Mouse (Mus musculus) cortical plate, adult 2 months (tissue): ENCODE data around the gene Htr5a. TPM values are rescaled to one million over a fixed set of nuclear protein-coding genes. Genes with fewer than 3 reads are reported as not detected.

Source experiments
- H3K27ac ChIP-seq: fragments of 200-500 bp; 2 replicates; pipeline ENCODE4 v1.5.1; 2012; ENCODE audit warnings: low read length, control low read depth, inconsistent platforms; ENCODE audit not compliant: insufficient read depth
- H3K4me1 ChIP-seq: fragments of 200-500 bp; 2 replicates; pipeline ENCODE4 v1.6.1; 2011; ENCODE audit warnings: low read length; ENCODE audit not compliant: control insufficient read depth, insufficient read depth
- H3K4me3 ChIP-seq: fragments of 200-500 bp; 2 replicates; pipeline ENCODE4 v1.5.1; 2011; ENCODE audit warnings: mild to moderate bottlenecking, low read length, control low read depth; ENCODE audit not compliant: insufficient read depth
- CTCF ChIP-seq: fragments of 200-500 bp; IDR thresholded peaks from 2 replicates; pipeline ENCODE4 v1.5.1; 2011; ENCODE audit warnings: mild to moderate bottlenecking, control low read depth, low read length; ENCODE audit not compliant: insufficient read depth; ENCODE audit errors: extremely low read depth
- POLR2A ChIP-seq: fragments of 200-500 bp; IDR thresholded peaks from 2 replicates; pipeline ENCODE4 v1.6.1; 2011; ENCODE audit warnings: mild to moderate bottlenecking, low read length, control low read depth; ENCODE audit not compliant: insufficient read depth; ENCODE audit errors: extremely low read depth
- polyA plus RNA-seq: library from polyadenylated mRNA; depleted of rRNA; stranded (reverse); fragments of >200 nt; gene quantifications from 2 replicates; pipeline ENCODE4 v1.2.3, GENCODE M21; 2012; rRNA removed

Htr5a gene
- polyA plus RNA-seq, 1 experiment, result 8.7 TPM

DNA sequence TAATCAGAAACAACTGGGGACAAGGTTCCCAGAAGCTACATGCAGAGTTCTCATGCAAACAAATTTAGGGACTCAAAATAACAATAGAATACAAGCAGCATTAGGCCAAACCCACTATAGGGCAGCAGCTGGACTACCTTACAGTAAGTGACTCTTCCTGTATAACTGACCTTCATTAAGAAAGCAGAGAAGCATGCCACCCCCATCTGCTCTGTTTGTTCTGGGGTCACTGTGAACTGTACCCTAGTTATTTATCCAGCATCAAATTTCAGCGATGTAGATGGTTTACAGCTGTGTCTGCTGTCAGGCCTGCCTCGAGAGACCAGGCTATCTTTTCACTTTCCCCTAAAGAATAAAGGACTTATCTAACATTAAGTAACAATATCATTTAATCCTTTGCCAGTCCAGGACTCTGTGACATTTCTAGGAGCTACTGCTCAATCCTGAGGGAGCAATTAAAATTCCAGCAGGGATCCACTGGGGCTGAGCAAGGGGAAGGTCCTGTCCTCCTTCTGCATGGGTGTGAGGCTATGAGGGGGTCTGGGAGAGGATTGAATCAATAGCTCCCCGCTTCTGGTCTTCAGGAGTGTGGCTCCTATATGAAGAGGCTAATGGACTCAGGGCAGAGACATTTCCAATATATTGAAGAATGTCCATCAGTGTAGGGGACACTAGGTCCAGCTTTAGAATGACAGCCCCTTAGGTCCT, 38.5 kb downstream of the Htr5a start:
- no peaks in the 10 kb centered on the region for H3K4me1 ChIP-seq
- TF ChIP-seq CTCF (no peak), POLR2A (no peak)

DNA sequence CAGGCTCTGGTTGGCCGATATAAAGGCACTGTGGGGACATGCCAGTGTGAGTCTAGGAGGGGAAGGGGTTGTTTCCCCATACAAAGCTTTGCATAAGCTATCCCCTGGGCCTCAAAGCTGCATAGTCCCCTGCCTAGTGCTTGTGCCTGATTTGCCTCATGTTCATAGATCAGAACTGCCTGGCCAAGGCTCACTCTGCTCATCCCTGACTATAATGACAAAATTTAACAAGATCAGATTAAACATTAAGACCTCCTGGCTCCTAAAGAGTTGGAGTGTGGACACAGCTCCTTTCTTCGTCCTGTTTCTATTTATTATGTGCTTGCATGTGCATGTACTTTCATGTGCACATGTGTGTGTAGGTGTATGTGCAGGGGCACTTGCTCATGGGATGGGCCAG, 39.3 kb downstream of the Htr5a start:
- Histone ChIP-seq H3K27ac (no peak overlapping the region), H3K4me3 (no peak overlapping the region), H3K4me1 (no peaks in the 10 kb centered on the region)
- TF ChIP-seq CTCF, result no peak
- TF ChIP-seq POLR2A, result no peak

More for the DNA sequence above, 38.5 kb downstream of the Htr5a start:
- no peak overlapping the region for H3K4me3 ChIP-seq
- H3K27ac ChIP-seq, result no peak overlapping the region

DNA sequence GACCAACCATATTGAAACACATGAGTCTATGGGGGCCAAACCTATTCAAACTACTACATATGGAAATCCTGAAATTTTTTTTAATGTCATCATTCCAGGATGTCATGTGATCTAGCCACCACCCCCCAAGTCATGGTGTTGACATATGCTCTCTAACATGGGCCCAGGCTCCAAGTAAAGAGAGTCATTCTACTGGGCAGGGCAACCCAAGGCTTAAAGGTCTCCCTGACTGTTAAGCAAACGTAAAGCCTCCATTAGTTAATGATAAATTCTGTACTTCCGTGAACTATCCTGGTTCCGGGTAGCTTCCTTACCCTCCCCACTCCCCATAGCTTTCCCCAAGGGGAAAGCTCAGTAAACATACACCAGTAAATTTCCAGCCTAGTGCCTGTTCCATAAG, 46.1 kb downstream of the Htr5a start:
- TF ChIP-seq POLR2A (no peak), CTCF (no peak)
- H3K4me3 ChIP-seq, result no peak overlapping the region

DNA sequence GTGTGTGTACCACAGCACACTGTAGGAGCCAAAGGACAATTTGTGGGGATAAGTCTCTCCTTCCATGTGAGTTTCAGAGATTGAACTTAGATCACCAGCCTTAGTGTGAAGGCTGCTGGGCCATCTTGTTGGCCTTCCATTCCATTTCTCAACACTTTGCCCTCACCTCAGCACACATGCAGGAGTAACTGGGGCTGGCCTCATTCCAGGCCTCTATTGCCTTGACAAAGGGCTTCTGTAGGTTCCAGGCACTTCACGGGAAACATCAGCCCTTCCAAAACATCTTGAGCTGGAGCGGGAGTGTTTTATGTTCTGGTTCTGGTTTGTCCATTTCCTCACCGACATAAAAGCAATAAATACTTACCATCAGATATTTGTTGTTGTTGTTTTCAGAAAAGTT, 54.0 kb downstream of the Htr5a start:
- H3K4me1 ChIP-seq, result no peaks in the 10 kb centered on the region
- TF ChIP-seq CTCF, result no peak
- no peak for TF ChIP-seq POLR2A
- no peak overlapping the region for H3K4me3 ChIP-seq
- no peak overlapping the region for H3K27ac ChIP-seq

More for the DNA sequence above, 46.1 kb downstream of the Htr5a start:
- H3K27ac ChIP-seq, result no peak overlapping the region
- H3K4me1 ChIP-seq, result no peaks in the 10 kb centered on the region

DNA sequence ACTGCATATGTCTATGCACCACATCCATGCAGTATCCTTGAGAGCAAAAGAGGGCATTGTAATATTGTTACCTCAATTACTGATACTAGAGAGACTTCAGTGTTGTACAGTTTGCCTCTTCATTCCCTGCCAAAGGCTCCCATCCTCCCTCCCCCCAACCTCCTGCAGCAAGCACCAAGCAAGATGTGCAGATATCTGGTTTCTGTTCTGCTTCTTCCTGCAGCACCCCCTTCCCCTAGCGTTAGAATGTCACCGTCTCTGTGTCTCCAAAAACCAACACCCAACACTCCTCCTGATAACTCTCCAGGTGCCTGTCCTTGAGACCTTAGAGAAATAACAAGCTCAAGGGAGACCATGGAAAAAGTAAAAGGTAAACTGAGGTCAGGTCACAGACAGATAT, 57.8 kb downstream of the Htr5a start:
- no peak for TF ChIP-seq POLR2A
- no peak for TF ChIP-seq CTCF
- Histone ChIP-seq H3K4me3 (no peak overlapping the region), H3K4me1 (no peaks in the 10 kb centered on the region), H3K27ac (no peak overlapping the region)

DNA sequence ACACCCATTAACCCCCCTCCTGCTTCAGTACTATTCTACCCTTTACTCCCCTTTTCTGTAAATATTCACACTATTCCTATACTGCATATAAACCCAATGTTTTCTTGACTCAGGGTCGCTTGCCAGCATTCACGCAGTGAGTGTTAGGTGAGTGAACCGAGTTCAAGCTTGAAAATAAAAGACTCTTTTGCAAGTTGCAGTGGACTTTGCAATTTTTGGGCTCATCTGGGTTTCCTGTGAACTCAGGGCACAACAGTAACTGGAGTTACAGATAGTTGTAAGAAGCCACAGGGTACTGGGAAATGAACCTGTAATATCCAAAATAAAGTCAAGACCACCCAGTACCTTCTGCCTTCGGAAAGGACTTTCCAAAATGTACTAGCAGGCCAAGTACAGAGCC, 58.2 kb downstream of the Htr5a start:
- H3K4me1 ChIP-seq, result no peaks in the 10 kb centered on the region
- no peak overlapping the region for H3K4me3 ChIP-seq
- no peak overlapping the region for H3K27ac ChIP-seq
- TF ChIP-seq POLR2A (no peak), CTCF (no peak)

Other genes starting within 250 kb of the Htr5a start
- 33.2 and 33.4 TPM in 2 replicates for gene Paxip1, start 50.5 kb upstream of the Htr5a start, polyA plus RNA-seq
- gene Insig1, start 229.2 kb downstream of the Htr5a start, polyA plus RNA-seq, result 91.6 and 92.8 TPM in 2 replicates